Mouse (Mus musculus) frontal cortex, postnatal 10 days (tissue): ENCODE measurements around the gene Lrrc4.

ENCODE experiments used
- DNase-seq, 2 experiments: peaks; one replicate each; pipeline ENCODE4 v3.0.0; 2022; ENCODE audit warnings: low spot score in 2 of 2, mixed read lengths in 1 of 2

Lrrc4 gene

GRCm38 (mm10) chr6:28731246-28731645, 100.3 kb downstream of the Lrrc4 start:
- DNase-seq, result no peak

GRCm38 (mm10) chr6:28729649-28730048, 101.9 kb downstream of the Lrrc4 start:
- DNase-seq, result no peak

GRCm38 (mm10) chr6:28729236-28729635, 102.3 kb downstream of the Lrrc4 start:
- no peak for DNase-seq

- no peak for DNase-seq
Measured at GRCm38 (mm10) chr6:28724776-28725175, 106.8 kb downstream of the Lrrc4 start.

- DNase-seq, result no peak
Measured at GRCm38 (mm10) chr6:28723059-28723458, 108.5 kb downstream of the Lrrc4 start.

GRCm38 (mm10) chr6:28720391-28721171, 111.0 kb downstream of the Lrrc4 start:
- no peak for DNase-seq

GRCm38 (mm10) chr6:28717845-28718237, 113.7 kb downstream of the Lrrc4 start:
- no peak for DNase-seq

- DNase-seq, result no peak
Measured at GRCm38 (mm10) chr6:28717203-28717844, 114.2 kb downstream of the Lrrc4 start.

- DNase-seq, result no peak
Measured at GRCm38 (mm10) chr6:28710035-28710434, 121.5 kb downstream of the Lrrc4 start.

- DNase-seq, result no peak
Measured at GRCm38 (mm10) chr6:28706976-28707592, 124.5 kb downstream of the Lrrc4 start.

GRCm38 (mm10) chr6:28706108-28706975, 125.2 kb downstream of the Lrrc4 start:
- no peak for DNase-seq

GRCm38 (mm10) chr6:28705384-28706107, 126.0 kb downstream of the Lrrc4 start:
- DNase-seq, result peak; percentile 34 to 36

GRCm38 (mm10) chr6:28704612-28705011, 126.9 kb downstream of the Lrrc4 start:
- no peak for DNase-seq

- no peak for DNase-seq
Measured at GRCm38 (mm10) chr6:28697214-28697613, 134.3 kb downstream of the Lrrc4 start.

GRCm38 (mm10) chr6:28692659-28693058, 138.9 kb downstream of the Lrrc4 start:
- DNase-seq, result no peak

- no peak for DNase-seq
Measured at GRCm38 (mm10) chr6:28687776-28688175, 143.8 kb downstream of the Lrrc4 start.

- no peak for DNase-seq
Measured at GRCm38 (mm10) chr6:28685745-28686144, 145.8 kb downstream of the Lrrc4 start.

- DNase-seq, result no peak
Measured at GRCm38 (mm10) chr6:28685052-28685451, 146.5 kb downstream of the Lrrc4 start.

GRCm38 (mm10) chr6:28681521-28682457, 149.8 kb downstream of the Lrrc4 start:
- DNase-seq, result no peak

GRCm38 (mm10) chr6:28680537-28680936, 151.0 kb downstream of the Lrrc4 start:
- DNase-seq, result no peak
